Mouse (Mus musculus): ENCODE measurements around the gene Ttc41. TPM values are rescaled to one million over a fixed set of nuclear protein-coding genes. Genes with fewer than 3 reads are reported as not detected.
A peak's percentile ranks its signal among the peaks of the same experiment; 100 is the strongest.

The Ttc41 gene
- polyA plus RNA-seq, 1 experiment: 1.0 TPM

- H3K4me1 ChIP-seq (replicated peaks; ENCODE audit: control insufficient read depth, insufficient read depth, low read length): no peaks in the 10 kb centered on the region
- TF ChIP-seq POLR2A (IDR thresholded peaks at IDR 0.05; ENCODE audit: control insufficient read depth, extremely low read depth, insufficient read depth, low read length, poor library complexity) (no peak), CTCF (IDR thresholded peaks at IDR 0.05; ENCODE audit: borderline replicate concordance, control insufficient read depth, extremely low read depth, insufficient read depth, low read length, poor library complexity) (no peak)
- no peak for DNase-seq
- 87% methylated on average over 5 of the region's 5 CpGs for WGBS
- H3K36me3 ChIP-seq (ENCODE audit: control insufficient read depth, insufficient read depth, low read length): no peaks in the 10 kb centered on the region
- no peak overlapping the region for H3K27ac ChIP-seq (ENCODE audit: control insufficient read depth, insufficient read depth, low read length)
- H3K4me3 ChIP-seq (ENCODE audit: control insufficient read depth, insufficient read depth, low read length): no peak overlapping the region
- no peaks in the 10 kb centered on the region for H3K27me3 ChIP-seq (ENCODE audit: control insufficient read depth, insufficient read depth, low read length)
Observed at GRCm38 (mm10) chr10:86771701-86772100, 66.1 kb downstream of the Ttc41 start.

GRCm38 (mm10) chr10:86772231-86772631 is 66.6 kb downstream of the Ttc41 start:
- no peak overlapping the region for H3K27ac ChIP-seq (ENCODE audit: control insufficient read depth, insufficient read depth, low read length)
- 38% methylated on average over 6 of the region's 6 CpGs for WGBS
- no peaks in the 10 kb centered on the region for H3K27me3 ChIP-seq (ENCODE audit: control insufficient read depth, insufficient read depth, low read length)
- H3K4me3 ChIP-seq (ENCODE audit: control insufficient read depth, insufficient read depth, low read length): no peak overlapping the region
- no peaks in the 10 kb centered on the region for H3K4me1 ChIP-seq (replicated peaks; ENCODE audit: control insufficient read depth, insufficient read depth, low read length)
- TF ChIP-seq POLR2A (IDR thresholded peaks at IDR 0.05; ENCODE audit: control insufficient read depth, extremely low read depth, insufficient read depth, low read length, poor library complexity) (no peak), CTCF (IDR thresholded peaks at IDR 0.05; ENCODE audit: borderline replicate concordance, control insufficient read depth, extremely low read depth, insufficient read depth, low read length, poor library complexity) (no peak)
- no peaks in the 10 kb centered on the region for H3K36me3 ChIP-seq (ENCODE audit: control insufficient read depth, insufficient read depth, low read length)
- DNase-seq: no peak

DNA sequence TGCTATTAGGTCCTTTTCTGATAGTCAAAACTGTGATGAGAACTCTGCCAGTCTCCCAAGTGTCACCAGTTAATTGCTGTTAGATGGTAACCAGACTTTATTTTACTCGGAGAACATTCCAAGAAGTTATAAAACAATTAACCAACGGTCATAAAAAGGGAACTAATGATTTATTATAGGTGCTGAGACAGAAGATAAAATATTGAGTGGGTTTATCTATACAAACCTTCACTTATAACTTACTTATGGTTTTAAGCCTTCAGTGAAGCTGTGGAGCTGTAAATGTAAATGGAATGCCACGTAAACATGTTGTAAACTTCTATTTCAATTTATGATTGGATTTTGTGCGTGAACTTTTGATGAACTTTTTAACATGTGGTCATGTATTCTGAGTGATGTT is 67.7 kb downstream of the Ttc41 start:
- Histone ChIP-seq H3K27ac (ENCODE audit: control insufficient read depth, insufficient read depth, low read length) (no peak overlapping the region), H3K4me3 (ENCODE audit: control insufficient read depth, insufficient read depth, low read length) (no peak overlapping the region), H3K4me1 (replicated peaks; ENCODE audit: control insufficient read depth, insufficient read depth, low read length) (peaks cover 5% of the 10 kb centered on the region; the same call in 1 of the 2 replicates), H3K27me3 (ENCODE audit: control insufficient read depth, insufficient read depth, low read length) (no peaks in the 10 kb centered on the region), H3K36me3 (ENCODE audit: control insufficient read depth, insufficient read depth, low read length) (no peaks in the 10 kb centered on the region)
- DNase-seq: no peak
- WGBS: 61% methylated on average over 4 of the region's 4 CpGs
- TF ChIP-seq POLR2A (IDR thresholded peaks at IDR 0.05; ENCODE audit: control insufficient read depth, extremely low read depth, insufficient read depth, low read length, poor library complexity) (no peak), CTCF (IDR thresholded peaks at IDR 0.05; ENCODE audit: borderline replicate concordance, control insufficient read depth, extremely low read depth, insufficient read depth, low read length, poor library complexity) (no peak)

- Histone ChIP-seq H3K27ac (ENCODE audit: control insufficient read depth, insufficient read depth, low read length) (no peak overlapping the region), H3K27me3 (ENCODE audit: control insufficient read depth, insufficient read depth, low read length) (no peaks in the 10 kb centered on the region), H3K4me1 (replicated peaks; ENCODE audit: control insufficient read depth, insufficient read depth, low read length) (peaks cover 13% of the 10 kb centered on the region), H3K36me3 (ENCODE audit: control insufficient read depth, insufficient read depth, low read length) (no peaks in the 10 kb centered on the region), H3K4me3 (ENCODE audit: control insufficient read depth, insufficient read depth, low read length) (no peak overlapping the region)
- no peak for DNase-seq
- TF ChIP-seq CTCF (IDR thresholded peaks at IDR 0.05; ENCODE audit: borderline replicate concordance, control insufficient read depth, extremely low read depth, insufficient read depth, low read length, poor library complexity): no peak
- TF ChIP-seq POLR2A (IDR thresholded peaks at IDR 0.05; ENCODE audit: control insufficient read depth, extremely low read depth, insufficient read depth, low read length, poor library complexity): no peak
- 93% methylated on average over 9 of the region's 9 CpGs for WGBS
Observed at GRCm38 (mm10) chr10:86776281-86776680, 70.7 kb downstream of the Ttc41 start.

DNA sequence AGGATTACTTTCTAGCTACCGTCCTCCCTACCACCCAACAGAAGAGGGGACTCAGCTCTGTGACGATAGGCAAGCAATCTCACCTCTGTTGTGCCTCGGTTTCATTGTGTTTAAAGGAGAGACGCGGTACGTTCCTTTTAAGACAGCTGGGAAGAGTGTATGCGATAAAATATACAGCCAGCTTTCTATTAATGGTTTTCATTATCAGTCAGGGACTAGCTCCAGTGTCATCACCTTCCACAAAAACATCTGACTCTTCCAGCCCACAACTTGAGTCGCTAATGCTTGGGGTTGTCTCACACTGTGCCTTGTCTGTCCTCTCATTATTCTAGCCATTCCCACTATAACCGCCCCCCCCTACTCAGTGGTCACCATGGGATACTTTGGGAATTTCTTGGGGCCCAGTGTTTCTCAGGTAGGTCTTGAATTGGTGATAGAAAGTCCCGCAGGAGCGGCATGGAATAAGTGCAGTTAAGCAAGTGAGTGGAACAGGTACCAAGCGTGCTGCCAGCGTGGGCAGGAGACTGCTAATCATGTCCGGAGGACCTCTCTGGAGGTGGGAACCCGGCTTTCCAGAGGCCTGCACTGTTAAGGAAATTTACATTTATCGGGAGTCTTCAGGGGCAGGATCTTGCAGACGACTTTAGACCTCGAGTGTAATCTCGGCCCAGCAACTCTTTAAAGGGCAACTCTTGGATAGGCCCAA is 72.2 kb downstream of the Ttc41 start:
- Histone ChIP-seq H3K4me1 (replicated peaks; ENCODE audit: control insufficient read depth, insufficient read depth, low read length) (peaks cover 15% of the 10 kb centered on the region), H3K27me3 (ENCODE audit: control insufficient read depth, insufficient read depth, low read length) (no peaks in the 10 kb centered on the region), H3K4me3 (ENCODE audit: control insufficient read depth, insufficient read depth, low read length) (peak overlapping the region; percentile 57), H3K36me3 (ENCODE audit: control insufficient read depth, insufficient read depth, low read length) (no peaks in the 10 kb centered on the region), H3K27ac (ENCODE audit: control insufficient read depth, insufficient read depth, low read length) (no peak overlapping the region)
- no peak for TF ChIP-seq POLR2A (IDR thresholded peaks at IDR 0.05; ENCODE audit: control insufficient read depth, extremely low read depth, insufficient read depth, low read length, poor library complexity)
- WGBS: 69% methylated on average over 19 of the region's 19 CpGs
- DNase-seq: peak; percentile 23

GRCm38 (mm10) chr10:86778398-86779116 is 72.9 kb downstream of the Ttc41 start, which contains the start of gene Nt5dc3:
Gene Nt5dc3 (plus strand): TSS chr10:86779005.
- TF ChIP-seq CTCF (IDR thresholded peaks at IDR 0.05; ENCODE audit: borderline replicate concordance, control insufficient read depth, extremely low read depth, insufficient read depth, low read length, poor library complexity) (peak; percentile 35; the same call in 1 of the 2 replicates), POLR2A (IDR thresholded peaks at IDR 0.05; ENCODE audit: control insufficient read depth, extremely low read depth, insufficient read depth, low read length, poor library complexity) (peak; percentile 89)
- Histone ChIP-seq H3K36me3 (ENCODE audit: control insufficient read depth, insufficient read depth, low read length) (no peaks in the 10 kb centered on the region), H3K4me3 (ENCODE audit: control insufficient read depth, insufficient read depth, low read length) (peak within 1 kb of the TSS; percentile 57), H3K27ac (ENCODE audit: control insufficient read depth, insufficient read depth, low read length) (peak within 1 kb of the TSS; percentile 31; the same call in 1 of the 2 replicates), H3K4me1 (replicated peaks; ENCODE audit: control insufficient read depth, insufficient read depth, low read length) (peaks cover 17% of the 10 kb centered on the region), H3K27me3 (ENCODE audit: control insufficient read depth, insufficient read depth, low read length) (no peaks in the 10 kb centered on the region)
- WGBS: under 1% methylated on average over 44 of the region's 44 CpGs
- DNase-seq: peak; percentile 95

Measured in thymus, adult 2 months (tissue).